Mouse (Mus musculus) bone marrow, adult 2 months (tissue): ENCODE data around the gene Gm21060. TPM values are rescaled to one million over a fixed set of nuclear protein-coding genes. Genes with fewer than 3 reads are reported as not detected.

Experiments
- polyA plus RNA-seq: library from polyadenylated mRNA; stranded (reverse); fragments of >200 nt; gene quantifications from 2 replicates; pipeline ENCODE4 v1.2.4, GENCODE M21; 2011; ENCODE audit warnings: low replicate concordance; ENCODE audit not compliant: missing spikeins, insufficient read depth, insufficient read length

Gene Gm21060
- polyA plus RNA-seq, 1 experiment: not detected

Other genes with a start within 250 kb of the Gm21060 start
- gene Zfp950, start 156.2 kb downstream of the Gm21060 start, polyA plus RNA-seq: 16.5 and 18.5 TPM in 2 replicates
- not detected in 2 replicates for gene Gm7102, start 120.8 kb downstream of the Gm21060 start, polyA plus RNA-seq
- gene Gm6020, start 113.2 kb downstream of the Gm21060 start, polyA plus RNA-seq: not detected in 2 replicates
- gene Csf2ra, start 68.6 kb downstream of the Gm21060 start, polyA plus RNA-seq: 61.7 and 173 TPM in 2 replicates